Mouse (Mus musculus): ENCODE measurements around the gene Gnaq. TPM values are rescaled to one million over a fixed set of nuclear protein-coding genes. Genes with fewer than 3 reads are reported as not detected.
A peak's percentile ranks its signal among the peaks of the same experiment; 100 is the strongest.

The Gnaq gene
- polyA plus RNA-seq, 1 experiment from 2014 or later = 18.9 TPM

GRCm38 (mm10) chr19:16322986-16323385, 190.4 kb downstream of the Gnaq start:
- no peak for DNase-seq (ENCODE audit: low spot score)
- Histone ChIP-seq H3K27ac (no peak overlapping the region), H3K9me3 (no peaks in the 10 kb centered on the region), H3K27me3 (ENCODE audit: insufficient read depth, poor library complexity, severe bottlenecking) (no peaks in the 10 kb centered on the region), H3K4me3 (no peak overlapping the region), H3K4me1 (peaks cover 26% of the 10 kb centered on the region), H3K36me3 (no peaks in the 10 kb centered on the region)
- 86% methylated on average over 6 of the region's 6 CpGs for WGBS

- H3K4me1 ChIP-seq = peaks cover 25% of the 10 kb centered on the region
- no peak overlapping the region for H3K4me3 ChIP-seq
- 92% methylated on average over 3 of the region's 3 CpGs for WGBS
- H3K9me3 ChIP-seq = no peaks in the 10 kb centered on the region
- H3K27me3 ChIP-seq (ENCODE audit: insufficient read depth, poor library complexity, severe bottlenecking) = no peaks in the 10 kb centered on the region
- H3K27ac ChIP-seq = no peak overlapping the region
- no peaks in the 10 kb centered on the region for H3K36me3 ChIP-seq
- no peak for DNase-seq (ENCODE audit: low spot score)
Measured at GRCm38 (mm10) chr19:16324239-16324638, 191.6 kb downstream of the Gnaq start.

GRCm38 (mm10) chr19:16325911-16326310, 193.3 kb downstream of the Gnaq start:
- H3K27ac ChIP-seq = no peak overlapping the region
- WGBS = 59% methylated on average over 8 of the region's 8 CpGs
- no peak overlapping the region for H3K4me3 ChIP-seq
- DNase-seq (ENCODE audit: low spot score) = no peak
- no peaks in the 10 kb centered on the region for H3K9me3 ChIP-seq
- H3K27me3 ChIP-seq (ENCODE audit: insufficient read depth, poor library complexity, severe bottlenecking) = no peaks in the 10 kb centered on the region
- H3K36me3 ChIP-seq = no peaks in the 10 kb centered on the region
- H3K4me1 ChIP-seq = peaks cover 25% of the 10 kb centered on the region

- DNase-seq (ENCODE audit: low spot score) = no peak
- peaks cover 25% of the 10 kb centered on the region for H3K4me1 ChIP-seq
- 85% methylated on average over 10 of the region's 10 CpGs for WGBS
- H3K4me3 ChIP-seq = no peak overlapping the region
- H3K36me3 ChIP-seq = no peaks in the 10 kb centered on the region
- H3K27me3 ChIP-seq (ENCODE audit: insufficient read depth, poor library complexity, severe bottlenecking) = no peaks in the 10 kb centered on the region
- no peaks in the 10 kb centered on the region for H3K9me3 ChIP-seq
- H3K27ac ChIP-seq = no peak overlapping the region
Measured at GRCm38 (mm10) chr19:16327401-16328073, 194.9 kb downstream of the Gnaq start.

- no peak for DNase-seq (ENCODE audit: low spot score)
- no peak overlapping the region for H3K27ac ChIP-seq
Measured at GRCm38 (mm10) chr19:16328074-16328850, 195.6 kb downstream of the Gnaq start.

GRCm38 (mm10) chr19:16329056-16329455, 196.4 kb downstream of the Gnaq start:
- Histone ChIP-seq H3K4me1 (peaks cover 25% of the 10 kb centered on the region), H3K27me3 (ENCODE audit: insufficient read depth, poor library complexity, severe bottlenecking) (no peaks in the 10 kb centered on the region), H3K36me3 (no peaks in the 10 kb centered on the region; the same call in 1 of the 2 replicates), H3K4me3 (no peak overlapping the region), H3K27ac (no peak overlapping the region), H3K9me3 (no peaks in the 10 kb centered on the region)
- DNase-seq (ENCODE audit: low spot score) = no peak

More at GRCm38 (mm10) chr19:16328074-16328850, 195.6 kb downstream of the Gnaq start:
- Histone ChIP-seq H3K4me1 (peaks cover 25% of the 10 kb centered on the region), H3K9me3 (no peaks in the 10 kb centered on the region), H3K27me3 (ENCODE audit: insufficient read depth, poor library complexity, severe bottlenecking) (no peaks in the 10 kb centered on the region), H3K4me3 (no peak overlapping the region), H3K36me3 (no peaks in the 10 kb centered on the region)
- WGBS = 62% methylated on average over 7 of the region's 7 CpGs

- no peak overlapping the region for H3K4me3 ChIP-seq
- H3K36me3 ChIP-seq = no peaks in the 10 kb centered on the region; the same call in 1 of the 2 replicates
- no peaks in the 10 kb centered on the region for H3K27me3 ChIP-seq (ENCODE audit: insufficient read depth, poor library complexity, severe bottlenecking)
- WGBS = 90% methylated on average over 6 of the region's 6 CpGs
- H3K4me1 ChIP-seq = peaks cover 25% of the 10 kb centered on the region
- no peaks in the 10 kb centered on the region for H3K9me3 ChIP-seq
- DNase-seq (ENCODE audit: low spot score) = no peak
- H3K27ac ChIP-seq = no peak overlapping the region
Measured at GRCm38 (mm10) chr19:16329648-16330047, 197.0 kb downstream of the Gnaq start.

GRCm38 (mm10) chr19:16330161-16330560, 197.5 kb downstream of the Gnaq start:
- Histone ChIP-seq H3K36me3 (peaks cover 2% of the 10 kb centered on the region; the same call in 1 of the 2 replicates), H3K4me3 (no peak overlapping the region), H3K27ac (no peak overlapping the region), H3K4me1 (peaks cover 25% of the 10 kb centered on the region), H3K9me3 (no peaks in the 10 kb centered on the region), H3K27me3 (ENCODE audit: insufficient read depth, poor library complexity, severe bottlenecking) (no peaks in the 10 kb centered on the region)
- DNase-seq (ENCODE audit: low spot score) = no peak
- WGBS = 58% methylated on average over 7 of the region's 7 CpGs

- H3K36me3 ChIP-seq = peaks cover 5% of the 10 kb centered on the region; the same call in 1 of the 2 replicates
- no peaks in the 10 kb centered on the region for H3K9me3 ChIP-seq
- H3K4me3 ChIP-seq = no peak overlapping the region
- DNase-seq (ENCODE audit: low spot score) = no peak
- WGBS = 90% methylated on average over 6 of the region's 6 CpGs
- peaks cover 18% of the 10 kb centered on the region for H3K4me1 ChIP-seq
- no peaks in the 10 kb centered on the region for H3K27me3 ChIP-seq (ENCODE audit: insufficient read depth, poor library complexity, severe bottlenecking)
- no peak overlapping the region for H3K27ac ChIP-seq
Measured at GRCm38 (mm10) chr19:16331047-16331446, 198.4 kb downstream of the Gnaq start.

GRCm38 (mm10) chr19:16337866-16338530, 205.4 kb downstream of the Gnaq start:
- 79% methylated on average over 9 of the region's 9 CpGs for WGBS

GRCm38 (mm10) chr19:16339954-16340586, 207.4 kb downstream of the Gnaq start:
- H3K27me3 ChIP-seq (ENCODE audit: insufficient read depth, poor library complexity, severe bottlenecking) = no peaks in the 10 kb centered on the region
- no peak for DNase-seq (ENCODE audit: low spot score)
- peaks cover 6% of the 10 kb centered on the region; the same call in 1 of the 2 replicates for H3K36me3 ChIP-seq
- no peak overlapping the region for H3K27ac ChIP-seq
- 90% methylated on average over 4 of the region's 4 CpGs for WGBS
- H3K4me3 ChIP-seq = no peak overlapping the region
- peaks cover 10% of the 10 kb centered on the region; the same call in 1 of the 2 replicates for H3K4me1 ChIP-seq
- no peaks in the 10 kb centered on the region for H3K9me3 ChIP-seq

More at GRCm38 (mm10) chr19:16337866-16338530, 205.4 kb downstream of the Gnaq start:
- no peak for DNase-seq (ENCODE audit: low spot score)
- Histone ChIP-seq H3K9me3 (no peaks in the 10 kb centered on the region), H3K27me3 (ENCODE audit: insufficient read depth, poor library complexity, severe bottlenecking) (no peaks in the 10 kb centered on the region), H3K36me3 (peaks cover 8% of the 10 kb centered on the region; the same call in 1 of the 2 replicates), H3K27ac (peak overlapping the region; percentile 24; the same call in 1 of the 2 replicates), H3K4me3 (no peak overlapping the region), H3K4me1 (peaks cover 10% of the 10 kb centered on the region; the same call in 1 of the 2 replicates)

- WGBS = 53% methylated on average over 2 of the region's 2 CpGs
- no peak overlapping the region for H3K27ac ChIP-seq
- no peaks in the 10 kb centered on the region for H3K36me3 ChIP-seq
- peaks cover 10% of the 10 kb centered on the region; the same call in 1 of the 2 replicates for H3K4me1 ChIP-seq
- no peaks in the 10 kb centered on the region for H3K27me3 ChIP-seq (ENCODE audit: insufficient read depth, poor library complexity, severe bottlenecking)
- H3K4me3 ChIP-seq = no peak overlapping the region
- DNase-seq (ENCODE audit: low spot score) = no peak
- no peaks in the 10 kb centered on the region for H3K9me3 ChIP-seq
Measured at GRCm38 (mm10) chr19:16342702-16343101, 210.1 kb downstream of the Gnaq start.

Measured in heart, embryonic 10.5 days (tissue).